Mouse (Mus musculus) c-Kit-positive CD71-positive TER-119-negative erythroid progenitor cells, embryonic 14.5 days (primary cell): ENCODE results near the gene Hcfc2.

ENCODE experiments used
- DNase-seq: peaks from one replicate; pipeline ENCODE4 v3.0.0-alpha.2; 2013; ENCODE audit warnings: low read depth

Gene Hcfc2

DNA sequence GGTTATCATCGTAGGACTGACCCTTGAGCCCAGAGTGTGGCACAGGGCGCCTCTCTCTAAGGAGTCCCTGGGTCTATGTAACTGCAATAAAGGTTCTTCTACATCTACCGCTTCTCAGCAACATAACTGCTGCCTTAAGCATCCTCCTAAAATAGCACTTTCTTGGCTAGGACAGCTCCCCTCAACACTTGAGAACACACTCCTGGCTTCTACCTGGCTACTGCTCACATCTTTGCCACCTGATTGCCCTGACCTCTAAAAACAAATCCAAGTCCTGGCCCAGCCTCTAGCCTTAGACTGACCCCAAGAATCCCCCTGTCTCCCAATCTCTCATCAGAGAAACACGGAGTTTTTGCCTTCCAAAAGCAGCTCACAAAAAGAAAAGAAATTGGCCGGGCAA lies 78.9 kb downstream of the Hcfc2 start:
- DNase-seq: no peak

DNA sequence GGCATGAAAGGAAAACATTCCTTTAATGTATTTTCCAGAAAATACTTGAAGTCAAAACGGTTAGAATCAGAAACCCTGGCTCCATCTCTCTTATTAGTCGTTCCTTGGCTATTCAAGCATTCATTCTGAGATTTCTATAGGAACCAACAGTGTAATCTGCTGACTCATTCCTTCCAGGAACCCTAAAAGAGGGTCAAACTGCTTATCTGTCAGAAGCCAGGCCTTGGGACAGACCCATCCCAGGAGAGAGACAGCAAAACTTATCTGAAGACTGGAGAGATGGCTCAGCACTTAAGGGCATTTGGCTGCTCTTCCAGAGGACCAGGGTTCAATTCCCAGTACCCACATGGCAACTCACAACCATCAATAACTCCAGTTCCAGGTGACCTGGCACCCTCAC lies 81.1 kb downstream of the Hcfc2 start:
- DNase-seq: peak; percentile 70

DNA sequence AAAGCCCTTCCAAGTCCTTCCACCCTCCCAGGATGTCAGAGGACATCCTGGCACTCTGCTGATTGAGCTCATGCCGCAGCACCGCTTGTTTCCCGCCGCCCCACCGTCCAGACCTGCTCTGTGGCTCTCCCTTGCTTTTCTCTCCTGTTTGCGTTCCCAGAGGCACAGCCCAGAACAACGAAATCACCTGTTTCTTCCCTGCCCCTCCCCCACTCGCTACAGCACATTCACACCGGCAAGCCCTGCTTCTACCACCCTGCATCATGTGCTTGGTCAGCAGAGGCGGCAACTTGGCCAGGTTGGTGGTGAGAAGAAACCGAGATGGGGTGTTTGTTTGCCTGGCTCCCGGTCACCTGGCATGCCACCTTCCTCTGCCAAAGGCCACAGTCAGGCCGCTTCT lies 81.9 kb downstream of the Hcfc2 start:
- DNase-seq: no peak

DNA sequence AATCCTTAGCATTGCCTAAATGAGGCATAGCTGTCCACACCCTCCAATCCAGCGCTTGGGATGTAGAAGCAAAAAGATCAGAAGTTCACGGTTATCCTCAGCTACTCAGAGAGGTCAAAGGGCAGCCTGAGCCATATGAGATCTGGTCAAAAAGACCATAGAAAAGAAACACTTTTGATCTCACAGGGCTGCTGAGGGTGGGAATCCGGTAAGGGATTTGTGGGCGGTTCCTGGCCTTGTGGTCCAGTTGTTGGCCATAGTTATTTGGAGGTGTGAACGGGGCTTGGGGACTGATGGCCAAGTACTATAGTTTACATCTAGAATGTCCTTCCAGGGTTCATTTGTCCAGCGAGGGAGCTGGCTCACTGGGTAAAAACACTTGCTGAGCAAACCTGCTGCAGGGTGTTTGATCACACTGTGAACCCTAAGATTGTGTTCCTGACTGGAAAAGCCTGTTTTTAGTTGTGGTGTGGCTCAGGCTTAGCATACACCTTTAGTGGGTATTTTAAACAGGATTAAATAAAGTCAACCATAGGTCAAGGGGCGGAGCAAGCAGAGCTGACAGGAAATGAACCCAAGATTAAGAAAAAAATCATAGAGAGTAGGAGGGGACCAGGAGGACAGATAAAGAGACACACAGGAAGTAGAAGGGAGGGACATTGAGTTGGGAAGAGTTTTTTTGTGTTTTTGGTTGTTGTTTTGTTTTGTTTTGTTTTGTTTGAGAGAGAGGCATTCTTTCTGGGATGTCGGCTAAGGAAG lies 83.0 kb downstream of the Hcfc2 start:
- no peak for DNase-seq

DNA sequence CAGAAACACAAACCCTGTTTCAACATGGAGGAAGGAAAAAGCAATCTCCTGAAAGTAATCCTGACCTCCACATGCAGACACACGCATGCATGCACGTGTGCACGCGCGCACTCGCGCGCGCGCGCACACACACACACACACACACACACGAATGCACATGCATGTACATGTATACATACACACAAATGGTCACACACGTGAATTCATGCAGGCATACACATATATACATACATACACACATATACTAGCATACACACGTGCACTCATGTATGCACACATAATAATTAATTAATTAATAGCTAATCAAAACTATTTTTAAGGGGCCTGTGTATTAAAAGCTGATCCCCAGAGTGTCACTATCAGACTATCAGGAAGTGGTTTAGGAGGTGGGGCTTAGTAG lies 83.9 kb downstream of the Hcfc2 start:
- DNase-seq: no peak

DNA sequence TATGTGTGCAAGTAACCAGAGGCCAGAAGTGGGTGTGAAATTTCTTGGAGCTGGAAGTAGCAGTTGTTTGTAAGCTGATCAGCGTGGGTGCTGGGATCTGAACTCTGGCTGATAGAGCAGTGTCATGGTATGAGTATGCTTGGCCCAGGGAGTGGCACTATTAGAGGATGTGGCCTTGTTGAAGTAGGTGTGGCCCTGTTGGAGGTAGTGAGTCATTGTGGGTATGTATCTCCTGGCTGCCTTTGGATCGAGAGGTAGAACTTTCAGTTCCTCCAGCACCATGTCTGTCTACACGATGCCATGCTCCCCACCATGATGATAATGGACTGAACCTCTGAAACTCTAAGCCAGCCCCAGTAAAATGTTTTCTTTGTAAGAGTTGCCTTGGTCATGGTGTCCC lies 84.4 kb downstream of the Hcfc2 start:
- no peak for DNase-seq

DNA sequence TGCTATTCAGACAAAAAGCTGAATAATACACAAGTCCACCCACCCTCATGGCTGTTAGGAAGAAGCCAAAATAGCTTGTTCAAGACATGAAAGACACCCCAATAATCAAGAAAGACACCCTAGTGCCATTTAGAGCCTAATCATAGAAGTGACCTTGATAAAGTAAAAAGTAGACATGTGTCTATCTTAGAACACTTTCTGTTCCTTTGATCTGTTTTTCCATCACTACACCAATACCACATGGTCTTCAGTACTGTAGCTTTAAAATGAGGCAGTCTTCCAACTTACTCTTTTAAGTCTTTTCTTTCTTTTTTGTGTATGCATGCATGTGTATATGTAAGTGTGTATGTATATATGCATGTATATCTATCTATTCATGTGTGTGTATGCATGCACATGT lies 84.9 kb downstream of the Hcfc2 start:
- DNase-seq: no peak

DNA sequence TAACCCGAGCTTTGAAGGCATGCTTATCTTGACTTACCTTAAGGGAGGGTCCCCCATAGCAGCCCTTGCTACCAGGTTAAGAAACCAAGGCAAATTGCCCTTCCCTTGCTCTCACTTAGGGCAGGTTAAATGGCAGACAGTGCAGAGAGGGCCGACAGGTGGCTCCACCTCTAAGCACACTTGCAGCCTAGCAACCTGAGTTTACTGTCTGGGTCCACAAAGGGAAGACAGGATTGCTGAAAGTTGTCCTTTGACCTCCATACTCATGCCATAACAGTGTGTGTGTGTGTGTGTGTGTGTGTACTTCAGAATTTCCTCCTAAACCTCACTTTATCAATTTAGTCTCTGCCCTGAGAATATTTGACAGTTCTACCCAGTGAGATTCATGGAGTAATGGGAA lies 86.5 kb downstream of the Hcfc2 start:
- DNase-seq: no peak

DNA sequence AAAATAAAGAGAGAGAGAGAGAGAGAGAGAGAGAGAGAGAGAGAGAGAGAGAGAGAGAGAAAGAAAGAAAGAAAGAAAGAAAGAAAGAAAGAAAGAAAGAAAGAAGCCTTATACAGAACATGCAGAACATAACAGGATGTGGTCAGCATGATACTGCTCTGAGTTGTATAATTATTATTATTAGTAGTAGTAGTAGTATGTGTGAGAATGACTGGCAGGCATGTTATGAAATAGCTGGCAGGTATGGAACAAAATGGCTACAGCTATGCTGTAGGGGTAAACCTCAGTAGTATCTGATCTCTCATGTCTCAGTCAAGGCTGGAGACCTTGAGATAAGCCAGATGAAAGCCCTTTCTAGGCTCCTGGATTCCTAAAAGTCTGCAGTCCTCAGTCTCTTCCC lies 93.2 kb downstream of the Hcfc2 start:
- DNase-seq: no peak

DNA sequence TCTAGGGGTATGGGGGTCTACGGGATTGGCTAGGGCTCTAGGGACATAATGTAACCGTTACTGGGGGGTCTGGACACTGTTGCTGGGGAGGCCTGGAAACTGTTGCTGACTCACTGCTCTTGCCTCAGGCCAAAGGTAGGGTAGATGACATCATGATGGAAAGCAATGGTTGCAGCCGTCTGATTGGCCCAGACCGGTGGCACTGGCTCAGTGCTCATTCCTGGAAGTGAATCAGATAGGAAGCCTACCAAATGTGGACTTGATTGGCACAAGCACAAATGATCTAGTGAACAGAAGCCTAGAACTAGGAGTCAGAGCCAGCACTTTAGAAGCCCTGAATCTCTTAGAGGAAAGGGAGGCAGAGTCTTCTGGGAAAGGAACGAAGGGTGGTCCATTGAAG lies 94.5 kb downstream of the Hcfc2 start:
- no peak for DNase-seq

DNA sequence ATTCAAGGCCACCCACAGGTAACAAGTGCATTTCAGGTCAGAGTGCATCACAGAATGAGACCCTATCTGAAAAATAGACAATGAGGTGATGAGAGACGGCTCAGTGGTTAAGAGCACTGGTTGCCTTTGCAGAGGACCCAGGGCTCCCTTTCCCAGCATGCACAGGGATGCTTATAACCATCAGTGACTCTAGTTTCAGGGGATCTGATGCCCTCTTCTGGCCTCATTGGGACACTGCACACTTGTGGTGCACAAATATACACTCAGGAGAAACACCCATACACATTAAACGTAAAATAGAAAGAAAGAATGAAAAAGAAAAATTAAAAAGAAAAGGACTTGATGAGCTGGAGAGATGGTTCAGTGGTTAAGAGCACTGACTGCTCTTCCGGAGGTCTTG lies 95.8 kb downstream of the Hcfc2 start:
- DNase-seq: no peak
